Mouse (Mus musculus): ENCODE data around the gene Acod1. TPM values are rescaled to one million over a fixed set of nuclear protein-coding genes. Genes with fewer than 3 reads are reported as not detected.

The Acod1 gene
- polyA plus RNA-seq, 1 experiment from 2014 or later, result not detected

DNA sequence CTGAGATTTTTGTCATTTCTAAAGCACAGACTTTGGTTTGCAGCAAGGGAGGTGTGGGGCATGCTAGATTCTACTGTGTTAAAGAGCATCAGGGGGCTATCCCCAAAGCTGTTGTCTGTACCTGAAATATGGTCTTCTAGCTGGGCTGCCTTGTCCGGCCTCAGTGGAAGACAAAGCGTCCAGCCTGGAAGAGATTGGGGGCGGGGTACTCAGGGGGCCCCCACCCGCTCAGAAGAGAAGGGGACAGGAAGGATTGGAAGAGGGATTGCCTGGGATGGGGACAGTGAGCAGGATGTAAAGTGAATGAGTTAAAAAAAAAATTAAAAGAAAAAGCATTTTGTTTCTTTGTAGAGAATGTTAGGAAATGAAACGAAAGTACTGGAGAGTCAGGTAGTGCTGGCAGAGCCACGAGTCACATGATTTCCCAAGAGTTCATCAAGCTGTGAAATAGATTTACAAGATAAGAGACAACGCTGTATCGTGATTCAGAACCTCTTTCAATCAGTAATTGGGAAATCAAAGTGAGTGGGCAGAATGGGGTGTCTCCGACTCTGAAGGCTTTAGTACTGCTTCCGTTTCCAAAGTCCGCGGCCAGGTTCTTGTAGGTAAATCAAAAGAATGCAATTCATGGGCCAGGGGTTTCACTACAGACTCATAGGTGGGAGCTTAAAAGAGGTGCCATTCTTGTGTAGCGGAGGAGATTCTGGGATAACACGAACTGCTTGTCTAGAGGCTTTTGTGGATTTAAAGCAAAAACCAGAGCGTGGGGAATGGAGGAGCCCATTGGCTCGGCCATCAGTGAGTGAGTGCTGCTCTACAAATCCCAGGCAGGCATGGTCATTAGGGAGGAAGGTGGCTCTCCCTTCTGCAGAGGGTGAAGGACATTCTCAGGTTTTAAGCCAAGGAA lies 31.5 kb downstream of the Acod1 start:
- H3K9me3 ChIP-seq (ENCODE audit: control insufficient read depth, low read length), result no peaks in the 10 kb centered on the region
- WGBS, result 89% methylated on average over 16 of the region's 16 CpGs
- DNase-seq (ENCODE audit: low spot score), result no peak
- H3K36me3 ChIP-seq (ENCODE audit: control insufficient read depth, insufficient read depth, low read length), result 0 out of 2 replicates have a peak, but pooled peaks cover 2% of the 10 kb centered on the region
- H3K27ac ChIP-seq (ENCODE audit: low read depth, low read length), result no peak overlapping the region
- ATAC-seq (ENCODE audit: low FRiP score), result no peak
- no peaks in the 10 kb centered on the region for H3K27me3 ChIP-seq (ENCODE audit: control insufficient read depth, insufficient read depth, low read length)
- no peak overlapping the region for H3K9ac ChIP-seq (ENCODE audit: low read depth, low read length)
- H3K4me3 ChIP-seq (ENCODE audit: low read depth, low read length), result no peak overlapping the region
- H3K4me1 ChIP-seq (replicated peaks; ENCODE audit: control insufficient read depth, insufficient read depth, low read length), result no peaks in the 10 kb centered on the region
- H3K4me2 ChIP-seq (replicated peaks; ENCODE audit: low read depth, low read length), result no peak overlapping the region

GRCm38 (mm10) chr14:103079209-103079977 lies 32.6 kb downstream of the Acod1 start:
- Histone ChIP-seq H3K4me3 (ENCODE audit: low read depth, low read length) (no peak overlapping the region), H3K9me3 (ENCODE audit: control insufficient read depth, low read length) (no peaks in the 10 kb centered on the region), H3K4me2 (replicated peaks; ENCODE audit: low read depth, low read length) (no peak overlapping the region), H3K4me1 (replicated peaks; ENCODE audit: control insufficient read depth, insufficient read depth, low read length) (no peaks in the 10 kb centered on the region), H3K36me3 (ENCODE audit: control insufficient read depth, insufficient read depth, low read length) (0 out of 2 replicates have a peak, but pooled peaks cover 2% of the 10 kb centered on the region), H3K27ac (ENCODE audit: low read depth, low read length) (no peak overlapping the region), H3K9ac (ENCODE audit: low read depth, low read length) (no peak overlapping the region), H3K27me3 (ENCODE audit: control insufficient read depth, insufficient read depth, low read length) (no peaks in the 10 kb centered on the region)
- no peak for DNase-seq (ENCODE audit: low spot score)
- ATAC-seq (ENCODE audit: low FRiP score), result no peak
- WGBS, result 89% methylated on average over 9 of the region's 9 CpGs

GRCm38 (mm10) chr14:103085840-103086533 lies 39.2 kb downstream of the Acod1 start:
- ATAC-seq (ENCODE audit: low FRiP score) (no peak), DNase-seq (ENCODE audit: low spot score) (no peak)
- WGBS, result 92% methylated on average over 1 of the region's 1 CpGs
- no peaks in the 10 kb centered on the region; the same call in 1 of the 2 replicates for H3K36me3 ChIP-seq (ENCODE audit: control insufficient read depth, insufficient read depth, low read length)
- no peak overlapping the region for H3K4me3 ChIP-seq (ENCODE audit: low read depth, low read length)
- no peaks in the 10 kb centered on the region for H3K9me3 ChIP-seq (ENCODE audit: control insufficient read depth, low read length)
- H3K4me1 ChIP-seq (replicated peaks; ENCODE audit: control insufficient read depth, insufficient read depth, low read length), result no peaks in the 10 kb centered on the region
- no peaks in the 10 kb centered on the region for H3K27me3 ChIP-seq (ENCODE audit: control insufficient read depth, insufficient read depth, low read length)
- H3K27ac ChIP-seq (ENCODE audit: low read depth, low read length), result no peak overlapping the region
- no peak overlapping the region for H3K9ac ChIP-seq (ENCODE audit: low read depth, low read length)
- no peak overlapping the region for H3K4me2 ChIP-seq (replicated peaks; ENCODE audit: low read depth, low read length)

- ATAC-seq (ENCODE audit: low FRiP score) (no peak), DNase-seq (ENCODE audit: low spot score) (no peak)
- WGBS, result 95% methylated on average over 4 of the region's 4 CpGs
- Histone ChIP-seq H3K4me2 (replicated peaks; ENCODE audit: low read depth, low read length) (no peak overlapping the region), H3K27me3 (ENCODE audit: control insufficient read depth, insufficient read depth, low read length) (no peaks in the 10 kb centered on the region), H3K4me1 (replicated peaks; ENCODE audit: control insufficient read depth, insufficient read depth, low read length) (no peaks in the 10 kb centered on the region), H3K9me3 (ENCODE audit: control insufficient read depth, low read length) (no peaks in the 10 kb centered on the region), H3K36me3 (ENCODE audit: control insufficient read depth, insufficient read depth, low read length) (no peaks in the 10 kb centered on the region; the same call in 1 of the 2 replicates), H3K4me3 (ENCODE audit: low read depth, low read length) (no peak overlapping the region), H3K27ac (ENCODE audit: low read depth, low read length) (no peak overlapping the region), H3K9ac (ENCODE audit: low read depth, low read length) (no peak overlapping the region)
Observed at GRCm38 (mm10) chr14:103086671-103087324, 40.0 kb downstream of the Acod1 start.

DNA sequence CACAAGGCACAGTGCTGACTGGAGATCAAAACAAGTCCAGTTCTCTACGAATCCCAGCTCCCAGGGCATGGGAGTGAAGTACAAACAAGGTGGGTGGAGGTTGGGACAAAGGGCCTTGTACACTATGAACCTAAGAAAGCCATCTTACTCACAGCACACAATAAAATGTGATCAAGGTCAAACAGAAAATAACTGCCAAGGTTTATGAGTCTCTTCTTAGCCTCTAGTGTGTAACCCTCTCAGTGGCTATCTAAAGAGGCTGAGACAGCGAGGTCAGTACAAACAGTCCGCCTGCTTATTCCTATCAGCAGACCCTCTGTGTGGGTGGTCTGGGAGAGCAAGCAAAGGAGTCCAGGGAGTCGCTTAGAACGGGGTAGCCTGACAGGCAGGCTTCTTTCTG lies 41.1 kb downstream of the Acod1 start:
- DNase-seq (ENCODE audit: low spot score), result no peak
- H3K27ac ChIP-seq (ENCODE audit: low read depth, low read length), result no peak overlapping the region
- no peak for ATAC-seq (ENCODE audit: low FRiP score)
- WGBS, result 85% methylated on average over 5 of the region's 5 CpGs
- no peaks in the 10 kb centered on the region for H3K4me1 ChIP-seq (replicated peaks; ENCODE audit: control insufficient read depth, insufficient read depth, low read length)
- no peaks in the 10 kb centered on the region for H3K27me3 ChIP-seq (ENCODE audit: control insufficient read depth, insufficient read depth, low read length)
- H3K4me2 ChIP-seq (replicated peaks; ENCODE audit: low read depth, low read length), result no peak overlapping the region
- H3K9ac ChIP-seq (ENCODE audit: low read depth, low read length), result no peak overlapping the region
- no peaks in the 10 kb centered on the region for H3K9me3 ChIP-seq (ENCODE audit: control insufficient read depth, low read length)
- no peak overlapping the region for H3K4me3 ChIP-seq (ENCODE audit: low read depth, low read length)
- H3K36me3 ChIP-seq (ENCODE audit: control insufficient read depth, insufficient read depth, low read length), result no peaks in the 10 kb centered on the region; the same call in 1 of the 2 replicates

DNA sequence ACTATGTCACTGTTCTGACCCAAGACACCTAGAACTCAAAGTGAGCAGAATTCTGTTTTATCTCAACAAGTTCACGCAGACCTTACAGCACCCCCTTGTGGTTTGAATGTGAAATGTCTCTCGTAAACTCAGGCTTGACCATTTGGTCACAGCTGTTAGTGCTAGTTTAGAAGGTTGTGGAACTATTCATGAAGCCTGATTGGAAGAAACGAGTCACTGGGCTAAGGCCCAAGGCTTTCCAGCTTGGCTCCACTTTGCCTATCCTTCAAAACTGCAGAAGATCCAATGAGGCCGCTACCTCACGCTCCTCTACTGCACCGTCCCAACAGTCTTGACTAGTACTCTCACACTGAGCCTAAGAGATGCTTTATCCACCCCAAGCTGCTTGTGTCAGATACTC lies 41.8 kb downstream of the Acod1 start:
- H3K36me3 ChIP-seq (ENCODE audit: control insufficient read depth, insufficient read depth, low read length), result no peaks in the 10 kb centered on the region; the same call in 1 of the 2 replicates
- no peak for ATAC-seq (ENCODE audit: low FRiP score)

GRCm38 (mm10) chr14:103093236-103093635 lies 46.5 kb downstream of the Acod1 start:
- DNase-seq (ENCODE audit: low spot score) (no peak), ATAC-seq (ENCODE audit: low FRiP score) (no peak)
- Histone ChIP-seq H3K27ac (ENCODE audit: low read depth, low read length) (no peak overlapping the region), H3K4me3 (ENCODE audit: low read depth, low read length) (no peak overlapping the region), H3K9me3 (ENCODE audit: control insufficient read depth, low read length) (no peaks in the 10 kb centered on the region), H3K27me3 (ENCODE audit: control insufficient read depth, insufficient read depth, low read length) (no peaks in the 10 kb centered on the region), H3K9ac (ENCODE audit: low read depth, low read length) (no peak overlapping the region), H3K4me2 (replicated peaks; ENCODE audit: low read depth, low read length) (no peak overlapping the region), H3K4me1 (replicated peaks; ENCODE audit: control insufficient read depth, insufficient read depth, low read length) (no peaks in the 10 kb centered on the region), H3K36me3 (ENCODE audit: control insufficient read depth, insufficient read depth, low read length) (no peaks in the 10 kb centered on the region; the same call in 1 of the 2 replicates)
- 91% methylated on average over 3 of the region's 3 CpGs for WGBS

More for the DNA sequence above, 41.8 kb downstream of the Acod1 start:
- WGBS, result 77% methylated on average over 6 of the region's 6 CpGs
- Histone ChIP-seq H3K9me3 (ENCODE audit: control insufficient read depth, low read length) (no peaks in the 10 kb centered on the region), H3K27ac (ENCODE audit: low read depth, low read length) (no peak overlapping the region), H3K4me3 (ENCODE audit: low read depth, low read length) (no peak overlapping the region), H3K27me3 (ENCODE audit: control insufficient read depth, insufficient read depth, low read length) (no peaks in the 10 kb centered on the region), H3K4me2 (replicated peaks; ENCODE audit: low read depth, low read length) (no peak overlapping the region), H3K4me1 (replicated peaks; ENCODE audit: control insufficient read depth, insufficient read depth, low read length) (no peaks in the 10 kb centered on the region), H3K9ac (ENCODE audit: low read depth, low read length) (no peak overlapping the region)
- peak; percentile 72 for DNase-seq (ENCODE audit: low spot score)

- H3K27me3 ChIP-seq (ENCODE audit: control insufficient read depth, insufficient read depth, low read length), result no peaks in the 10 kb centered on the region
- ATAC-seq (ENCODE audit: low FRiP score) (no peak), DNase-seq (ENCODE audit: low spot score) (no peak)
- no peak overlapping the region for H3K4me3 ChIP-seq (ENCODE audit: low read depth, low read length)
- no peak overlapping the region for H3K4me2 ChIP-seq (replicated peaks; ENCODE audit: low read depth, low read length)
- H3K9me3 ChIP-seq (ENCODE audit: control insufficient read depth, low read length), result no peaks in the 10 kb centered on the region
- H3K9ac ChIP-seq (ENCODE audit: low read depth, low read length), result no peak overlapping the region
- 81% methylated on average over 4 of the region's 4 CpGs for whole genome bisulfite sequencing
- H3K36me3 ChIP-seq (ENCODE audit: control insufficient read depth, insufficient read depth, low read length), result no peaks in the 10 kb centered on the region; the same call in 1 of the 2 replicates
- no peak overlapping the region for H3K27ac ChIP-seq (ENCODE audit: low read depth, low read length)
- no peaks in the 10 kb centered on the region for H3K4me1 ChIP-seq (replicated peaks; ENCODE audit: control insufficient read depth, insufficient read depth, low read length)
Observed at GRCm38 (mm10) chr14:103093670-103094069, 46.9 kb downstream of the Acod1 start.

All from hindbrain, embryonic 11.5 days (tissue).